Mouse (Mus musculus) heart, postnatal 0 days (tissue): ENCODE measurements at regions not wholly inside any gene's neighbourhood (a gene's known extent, or its start where the extent isn't known, plus 50 kb on each side); places are given as distances from the start of the nearest gene placed in this dataset.

Experiments
- CTCF ChIP-seq: IDR thresholded peaks from 2 replicates; pipeline ENCODE4 v1.5.1; 2016; ENCODE audit warnings: antibody characterized with exemption, control low read depth, low read depth
- EP300 ChIP-seq: IDR thresholded peaks from 2 replicates; pipeline ENCODE4 v1.6.1; 2016; ENCODE audit warnings: antibody characterized with exemption, low read depth

- TF ChIP-seq CTCF, result no peak
- TF ChIP-seq EP300, result no peak
Observed at GRCm38 (mm10) chr4:12654568-12655456, 483.0 kb upstream of the Fam92a start.
